Mouse (Mus musculus): ENCODE measurements around the gene Arhgap15. TPM values are rescaled to one million over a fixed set of nuclear protein-coding genes. Genes with fewer than 3 reads are reported as not detected.

Gene Arhgap15
- polyA plus RNA-seq, 1 experiment, result 0.71 TPM

- TF ChIP-seq POLR2A (IDR thresholded peaks at IDR 0.05; ENCODE audit: borderline replicate concordance, extremely low read depth, insufficient read depth, insufficient read length, poor library complexity, severe bottlenecking), result no peak
- DNase-seq (ENCODE audit: low read depth), result no peak
Measured at GRCm38 (mm10) chr2:44380225-44380624, 631.6 kb downstream of the Arhgap15 start.

DNA sequence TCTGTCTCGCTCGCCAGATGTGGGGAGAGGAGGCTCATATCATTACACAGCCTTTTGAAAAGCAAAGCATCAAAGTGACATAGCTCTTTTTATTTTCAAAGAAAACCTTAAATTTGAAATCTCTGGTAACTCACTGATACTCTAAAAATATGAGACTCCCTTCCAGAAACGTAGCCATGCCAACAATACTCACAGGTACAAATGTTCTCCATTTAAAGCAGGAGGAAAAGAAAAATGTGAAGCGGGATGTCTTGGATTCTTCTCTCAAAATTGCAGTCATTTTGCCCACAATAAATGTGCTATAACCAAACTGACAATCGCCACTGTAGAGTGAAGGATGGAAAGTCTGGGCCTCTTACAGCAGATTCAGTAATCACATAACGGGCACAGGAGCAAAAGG lies 635.9 kb downstream of the Arhgap15 start:
- no peak for TF ChIP-seq CTCF (IDR thresholded peaks at IDR 0.05; ENCODE audit: borderline replicate concordance, extremely low read depth, insufficient read depth, insufficient read length)
- TF ChIP-seq POLR2A (IDR thresholded peaks at IDR 0.05; ENCODE audit: borderline replicate concordance, extremely low read depth, insufficient read depth, insufficient read length, poor library complexity, severe bottlenecking), result no peak
- DNase-seq (ENCODE audit: low read depth), result no peak

- TF ChIP-seq POLR2A (IDR thresholded peaks at IDR 0.05; ENCODE audit: borderline replicate concordance, extremely low read depth, insufficient read depth, insufficient read length, poor library complexity, severe bottlenecking), result no peak
- no peak for TF ChIP-seq CTCF (IDR thresholded peaks at IDR 0.05; ENCODE audit: borderline replicate concordance, extremely low read depth, insufficient read depth, insufficient read length)
- DNase-seq (ENCODE audit: low read depth), result peak; percentile 54
Measured at GRCm38 (mm10) chr2:44389556-44389955, 640.9 kb downstream of the Arhgap15 start.

DNA sequence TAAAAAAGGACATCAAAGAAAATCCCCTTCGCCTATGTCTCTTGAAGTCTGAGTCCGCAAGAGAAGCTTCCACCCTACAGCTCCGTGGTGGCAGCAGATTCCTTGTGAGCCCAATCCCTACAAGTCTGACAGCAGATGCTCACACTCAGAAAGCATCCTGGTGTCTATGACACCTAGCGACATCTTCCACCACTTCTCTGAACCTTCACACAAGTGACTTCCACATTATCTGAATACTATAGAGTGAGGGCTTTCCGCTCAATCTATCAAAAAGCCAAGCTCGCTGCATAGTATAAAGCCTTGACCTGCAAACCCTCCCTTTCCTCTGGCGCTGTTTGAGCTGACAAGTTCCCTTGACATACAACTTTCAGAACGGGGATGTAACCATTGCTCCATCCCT lies 645.2 kb downstream of the Arhgap15 start:
- no peak for TF ChIP-seq POLR2A (IDR thresholded peaks at IDR 0.05; ENCODE audit: borderline replicate concordance, extremely low read depth, insufficient read depth, insufficient read length, poor library complexity, severe bottlenecking)
- TF ChIP-seq CTCF (IDR thresholded peaks at IDR 0.05; ENCODE audit: borderline replicate concordance, extremely low read depth, insufficient read depth, insufficient read length), result no peak
- no peak for DNase-seq (ENCODE audit: low read depth)

- TF ChIP-seq CTCF (IDR thresholded peaks at IDR 0.05; ENCODE audit: borderline replicate concordance, extremely low read depth, insufficient read depth, insufficient read length) (no peak), POLR2A (IDR thresholded peaks at IDR 0.05; ENCODE audit: borderline replicate concordance, extremely low read depth, insufficient read depth, insufficient read length, poor library complexity, severe bottlenecking) (no peak)
- peak; percentile 58 for DNase-seq (ENCODE audit: low read depth)
Measured at GRCm38 (mm10) chr2:44394956-44395501, 646.4 kb downstream of the Arhgap15 start.

DNA sequence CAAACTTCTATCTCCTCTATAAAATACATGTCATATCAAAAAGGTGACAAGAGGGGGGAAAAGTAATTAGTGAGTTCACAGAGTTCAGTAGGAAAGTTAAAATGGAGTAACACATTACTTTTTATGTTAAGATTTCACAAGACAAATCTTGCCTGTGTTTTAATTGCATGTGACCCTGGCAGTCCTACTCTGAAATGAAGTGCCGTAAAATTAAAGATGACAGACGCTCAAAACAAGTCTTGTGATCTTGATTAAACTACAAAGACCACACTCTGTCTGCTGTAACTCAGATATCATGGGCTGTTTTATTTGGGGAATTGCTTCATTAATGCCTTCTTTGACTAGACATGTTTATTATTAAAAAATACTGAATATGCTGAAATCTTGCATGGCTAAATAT lies 647.0 kb downstream of the Arhgap15 start:
- TF ChIP-seq POLR2A (IDR thresholded peaks at IDR 0.05; ENCODE audit: borderline replicate concordance, extremely low read depth, insufficient read depth, insufficient read length, poor library complexity, severe bottlenecking), result no peak
- no peak for TF ChIP-seq CTCF (IDR thresholded peaks at IDR 0.05; ENCODE audit: borderline replicate concordance, extremely low read depth, insufficient read depth, insufficient read length)
- DNase-seq (ENCODE audit: low read depth), result no peak

DNA sequence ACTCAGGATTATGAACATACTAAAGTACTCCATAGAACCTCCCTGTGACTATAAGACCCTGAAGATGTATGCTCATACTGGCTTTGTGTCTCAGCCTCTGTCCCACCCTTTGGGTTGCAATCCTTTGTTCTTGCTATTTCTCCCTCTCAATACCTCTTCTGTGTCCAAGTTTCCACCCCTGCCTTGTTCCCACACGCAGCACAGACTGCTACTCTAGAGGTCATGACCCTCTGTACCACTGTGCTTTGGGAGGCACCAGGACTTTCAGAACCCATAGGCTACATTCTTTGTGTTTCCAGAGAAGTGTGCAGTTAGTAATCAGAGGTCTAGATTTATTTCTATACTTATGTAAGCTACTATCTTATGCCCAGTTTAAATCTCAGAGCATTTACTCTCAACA lies 648.6 kb downstream of the Arhgap15 start:
- no peak for DNase-seq (ENCODE audit: low read depth)
- no peak for TF ChIP-seq CTCF (IDR thresholded peaks at IDR 0.05; ENCODE audit: borderline replicate concordance, extremely low read depth, insufficient read depth, insufficient read length)
- no peak for TF ChIP-seq POLR2A (IDR thresholded peaks at IDR 0.05; ENCODE audit: borderline replicate concordance, extremely low read depth, insufficient read depth, insufficient read length, poor library complexity, severe bottlenecking)

GRCm38 (mm10) chr2:44397735-44398337 lies 649.2 kb downstream of the Arhgap15 start:
- DNase-seq (ENCODE audit: low read depth), result peak; percentile 59
- no peak for TF ChIP-seq CTCF (IDR thresholded peaks at IDR 0.05; ENCODE audit: borderline replicate concordance, extremely low read depth, insufficient read depth, insufficient read length)
- no peak for TF ChIP-seq POLR2A (IDR thresholded peaks at IDR 0.05; ENCODE audit: borderline replicate concordance, extremely low read depth, insufficient read depth, insufficient read length, poor library complexity, severe bottlenecking)

GRCm38 (mm10) chr2:44399191-44399926 lies 650.7 kb downstream of the Arhgap15 start:
- peak; percentile 73 for DNase-seq (ENCODE audit: low read depth)
- TF ChIP-seq CTCF (IDR thresholded peaks at IDR 0.05; ENCODE audit: borderline replicate concordance, extremely low read depth, insufficient read depth, insufficient read length) (no peak), POLR2A (IDR thresholded peaks at IDR 0.05; ENCODE audit: borderline replicate concordance, extremely low read depth, insufficient read depth, insufficient read length, poor library complexity, severe bottlenecking) (no peak)

GRCm38 (mm10) chr2:44401704-44402422 lies 653.2 kb downstream of the Arhgap15 start:
- TF ChIP-seq CTCF (IDR thresholded peaks at IDR 0.05; ENCODE audit: borderline replicate concordance, extremely low read depth, insufficient read depth, insufficient read length) (no peak), POLR2A (IDR thresholded peaks at IDR 0.05; ENCODE audit: borderline replicate concordance, extremely low read depth, insufficient read depth, insufficient read length, poor library complexity, severe bottlenecking) (no peak)
- no peak for DNase-seq (ENCODE audit: low read depth)

- TF ChIP-seq POLR2A (IDR thresholded peaks at IDR 0.05; ENCODE audit: borderline replicate concordance, extremely low read depth, insufficient read depth, insufficient read length, poor library complexity, severe bottlenecking), result no peak
- no peak for TF ChIP-seq CTCF (IDR thresholded peaks at IDR 0.05; ENCODE audit: borderline replicate concordance, extremely low read depth, insufficient read depth, insufficient read length)
Measured at GRCm38 (mm10) chr2:44411660-44412059, 663.0 kb downstream of the Arhgap15 start.

More at GRCm38 (mm10) chr2:44411660-44412059, 663.0 kb downstream of the Arhgap15 start:
- DNase-seq (ENCODE audit: low read depth), result peak; percentile 55
